Mouse (Mus musculus): ENCODE measurements at regions not wholly inside any gene's neighbourhood (a gene's known extent, or its start where the extent isn't known, plus 50 kb on each side); places are given as distances from the start of the nearest gene placed in this dataset.

DNA sequence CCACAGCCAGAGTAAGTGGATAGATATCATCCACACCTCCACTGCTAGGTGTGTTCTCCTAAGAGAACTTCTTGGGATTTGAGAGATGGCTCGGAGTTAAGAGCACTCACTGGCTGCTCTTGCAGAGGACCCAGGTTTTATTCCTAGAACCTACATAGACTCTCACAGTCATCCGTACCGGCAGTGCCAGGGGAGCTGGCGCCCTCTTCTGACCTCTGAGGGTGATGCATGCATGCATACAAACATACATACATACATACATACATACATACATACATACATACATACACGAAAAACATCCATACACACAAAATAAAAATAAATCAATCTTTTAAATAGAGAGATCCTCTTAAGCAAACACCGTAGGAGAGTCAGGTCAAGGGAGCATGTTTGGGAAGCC, 70.1 kb upstream of the Ipo5 start:
- no peak for TF ChIP-seq POLR2A (IDR thresholded peaks at IDR 0.05; ENCODE audit: extremely low read depth, insufficient read depth, low read length)
- TF ChIP-seq CTCF (IDR thresholded peaks at IDR 0.05; ENCODE audit: low read depth, low read length) = peak; percentile 86

All from liver, adult 2 months (tissue).